Mouse (Mus musculus): Measurements from ENCODE around the gene Xlr5b. TPM values are rescaled to one million over a fixed set of nuclear protein-coding genes. Genes with fewer than 3 reads are reported as not detected.
"Not testable (repeated sequence)": the region's sequence is repeated elsewhere in the genome, so short reads cannot be mapped to it uniquely, and the experiment has no call there.

The Xlr5b gene
- not detected in 2 replicates for total RNA-seq (2014; rRNA removed)
- polyA plus RNA-seq (2015; fragmentation: Nextera tagmentation; extraction: Ambion mirVana) = not detected in 2 replicates

- H3K4me1 ChIP-seq (ENCODE audit: insufficient read depth, low read length); DNase-seq (ENCODE audit: low spot score); H3K27me3 ChIP-seq (ENCODE audit: insufficient read depth, low read length); H3K36me3 ChIP-seq (ENCODE audit: insufficient read depth, low read length); H3K4me2 ChIP-seq (ENCODE audit: low read depth, low read length, poor library complexity, severe bottlenecking); H3K27ac ChIP-seq (ENCODE audit: low read depth, low read length); H3K9me3 ChIP-seq (ENCODE audit: low read length); H3K4me3 ChIP-seq (ENCODE audit: low read depth, low read length); ATAC-seq (ENCODE audit: low FRiP score); H3K9ac ChIP-seq (replicated peaks; ENCODE audit: low read length, poor library complexity, severe bottlenecking): not testable (repeated sequence)
- WGBS = no CpG with 5 or more reads among the region's 20 CpGs
Measured at GRCm38 (mm10) chrX:73148496-73148895, at the start of gene Xlr5b. Xlr5b (plus strand) TSS chrX:73148796.

GRCm38 (mm10) chrX:73116747-73117146 is 31.8 kb upstream of the Xlr5b start, which contains the start of gene Gm14685:
Gm14685 (plus strand) TSS chrX:73117047.
- not testable (repeated sequence) for H3K27ac ChIP-seq (ENCODE audit: low read depth, low read length); H3K4me3 ChIP-seq (ENCODE audit: low read depth, low read length); H3K4me2 ChIP-seq (ENCODE audit: low read depth, low read length, poor library complexity, severe bottlenecking); ATAC-seq (ENCODE audit: low FRiP score); DNase-seq (ENCODE audit: low spot score); H3K36me3 ChIP-seq (ENCODE audit: insufficient read depth, low read length); H3K4me1 ChIP-seq (ENCODE audit: insufficient read depth, low read length); H3K9me3 ChIP-seq (ENCODE audit: low read length); H3K9ac ChIP-seq (replicated peaks; ENCODE audit: low read length, poor library complexity, severe bottlenecking); H3K27me3 ChIP-seq (ENCODE audit: insufficient read depth, low read length)
- no CpG with 5 or more reads among the region's 7 CpGs for WGBS

DNA sequence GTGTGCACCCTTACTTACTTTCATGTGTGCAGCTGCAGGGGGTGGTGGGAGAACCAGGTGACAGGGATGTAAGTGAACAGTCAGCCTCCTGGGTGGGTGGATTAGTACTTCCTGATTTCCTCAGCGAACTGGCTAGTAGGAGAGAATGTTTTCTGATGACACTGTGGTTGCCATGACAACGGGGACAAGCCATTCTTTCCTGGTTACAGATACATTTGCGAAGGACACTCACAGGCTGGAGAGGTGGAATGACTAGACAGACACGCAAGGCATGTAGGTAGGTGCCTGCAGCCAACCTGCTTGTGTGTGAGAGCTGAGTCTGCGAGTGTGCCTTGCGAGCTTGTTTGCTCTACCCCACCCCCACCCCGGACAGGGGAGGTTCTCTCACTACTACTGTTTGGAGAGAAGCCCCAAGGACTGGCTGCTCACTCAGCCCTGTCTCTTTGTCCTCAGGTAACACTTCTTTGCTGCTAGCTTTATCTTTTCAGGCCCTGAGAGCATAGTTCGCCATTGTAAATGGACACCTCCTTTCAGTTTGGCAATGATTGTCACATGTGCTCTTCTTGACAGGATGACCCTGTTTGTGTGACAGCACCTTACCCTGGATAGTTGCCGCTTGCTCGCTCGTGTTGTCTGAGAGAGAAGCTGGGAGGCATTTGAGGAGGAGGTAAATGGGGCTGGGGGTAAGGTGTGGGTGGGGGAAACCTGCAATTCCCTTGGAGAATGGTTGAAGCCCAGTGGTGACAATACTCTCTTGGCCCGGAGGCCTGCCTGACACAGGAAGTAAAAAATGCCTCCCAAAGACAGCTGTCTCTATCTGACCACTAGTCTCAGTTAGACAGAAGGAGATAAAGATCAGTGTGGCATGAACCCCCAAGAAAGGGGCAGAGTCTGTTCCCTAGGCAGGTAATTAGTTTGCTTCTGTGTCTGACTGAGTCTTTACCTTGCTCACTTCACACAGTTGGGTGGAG is 25.5 kb upstream of the Xlr5b start:
- H3K36me3 ChIP-seq (ENCODE audit: insufficient read depth, low read length); H3K4me1 ChIP-seq (ENCODE audit: insufficient read depth, low read length); H3K9me3 ChIP-seq (ENCODE audit: low read length); H3K27ac ChIP-seq (ENCODE audit: low read depth, low read length); H3K4me2 ChIP-seq (ENCODE audit: low read depth, low read length, poor library complexity, severe bottlenecking); H3K4me3 ChIP-seq (ENCODE audit: low read depth, low read length); DNase-seq (ENCODE audit: low spot score); H3K27me3 ChIP-seq (ENCODE audit: insufficient read depth, low read length); H3K9ac ChIP-seq (replicated peaks; ENCODE audit: low read length, poor library complexity, severe bottlenecking): not testable (repeated sequence)
- no CpG with 5 or more reads among the region's 12 CpGs for WGBS
- peak; percentile 91 for ATAC-seq (ENCODE audit: low FRiP score)

DNA sequence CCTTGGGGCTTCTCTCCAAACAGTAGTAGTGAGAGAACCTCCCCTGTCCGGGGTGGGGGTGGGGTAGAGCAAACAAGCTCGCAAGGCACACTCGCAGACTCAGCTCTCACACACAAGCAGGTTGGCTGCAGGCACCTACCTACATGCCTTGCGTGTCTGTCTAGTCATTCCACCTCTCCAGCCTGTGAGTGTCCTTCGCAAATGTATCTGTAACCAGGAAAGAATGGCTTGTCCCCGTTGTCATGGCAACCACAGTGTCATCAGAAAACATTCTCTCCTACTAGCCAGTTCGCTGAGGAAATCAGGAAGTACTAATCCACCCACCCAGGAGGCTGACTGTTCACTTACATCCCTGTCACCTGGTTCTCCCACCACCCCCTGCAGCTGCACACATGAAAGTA is 5.4 kb upstream of the Xlr5b start:
- not testable (repeated sequence) for H3K4me2 ChIP-seq (ENCODE audit: low read depth, low read length, poor library complexity, severe bottlenecking); H3K27me3 ChIP-seq (ENCODE audit: insufficient read depth, low read length); H3K9ac ChIP-seq (replicated peaks; ENCODE audit: low read length, poor library complexity, severe bottlenecking); H3K36me3 ChIP-seq (ENCODE audit: insufficient read depth, low read length); H3K4me1 ChIP-seq (ENCODE audit: insufficient read depth, low read length); H3K4me3 ChIP-seq (ENCODE audit: low read depth, low read length); H3K27ac ChIP-seq (ENCODE audit: low read depth, low read length); DNase-seq (ENCODE audit: low spot score); H3K9me3 ChIP-seq (ENCODE audit: low read length)
- no CpG with 5 or more reads among the region's 7 CpGs for WGBS
- ATAC-seq (ENCODE audit: low FRiP score) = peak; percentile 86

DNA sequence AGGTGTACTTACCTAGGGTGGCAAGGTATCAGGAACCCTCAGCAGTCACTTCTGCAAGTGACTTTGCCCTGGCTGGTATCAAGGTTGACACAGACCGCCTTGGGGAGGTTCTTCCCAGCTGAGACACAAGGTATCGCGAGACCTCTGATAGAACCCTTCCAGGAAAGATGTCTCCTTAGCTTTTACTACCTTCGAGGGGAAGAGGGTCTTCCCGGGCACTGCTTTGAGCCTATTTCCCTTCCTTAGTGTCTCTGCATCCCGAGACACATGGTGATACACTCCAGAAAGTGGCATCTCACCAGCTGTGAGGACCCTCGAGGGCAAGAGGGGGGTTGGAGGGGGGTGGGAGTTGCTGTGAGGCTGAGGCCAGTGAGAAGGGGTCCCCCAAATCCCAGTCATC is 754 bp downstream of the Xlr5b start, which contains the start of gene DXBay18:
Gene DXBay18 (minus strand): TSS at position 101 of the 400 bp plus-strand sequence.
- not testable (repeated sequence) for H3K36me3 ChIP-seq (ENCODE audit: insufficient read depth, low read length); H3K4me1 ChIP-seq (ENCODE audit: insufficient read depth, low read length); H3K4me3 ChIP-seq (ENCODE audit: low read depth, low read length); H3K27ac ChIP-seq (ENCODE audit: low read depth, low read length); H3K9ac ChIP-seq (replicated peaks; ENCODE audit: low read length, poor library complexity, severe bottlenecking); H3K9me3 ChIP-seq (ENCODE audit: low read length); ATAC-seq (ENCODE audit: low FRiP score); H3K27me3 ChIP-seq (ENCODE audit: insufficient read depth, low read length); DNase-seq (ENCODE audit: low spot score); H3K4me2 ChIP-seq (ENCODE audit: low read depth, low read length, poor library complexity, severe bottlenecking)
- no CpG with 5 or more reads among the region's 7 CpGs for WGBS

DNA sequence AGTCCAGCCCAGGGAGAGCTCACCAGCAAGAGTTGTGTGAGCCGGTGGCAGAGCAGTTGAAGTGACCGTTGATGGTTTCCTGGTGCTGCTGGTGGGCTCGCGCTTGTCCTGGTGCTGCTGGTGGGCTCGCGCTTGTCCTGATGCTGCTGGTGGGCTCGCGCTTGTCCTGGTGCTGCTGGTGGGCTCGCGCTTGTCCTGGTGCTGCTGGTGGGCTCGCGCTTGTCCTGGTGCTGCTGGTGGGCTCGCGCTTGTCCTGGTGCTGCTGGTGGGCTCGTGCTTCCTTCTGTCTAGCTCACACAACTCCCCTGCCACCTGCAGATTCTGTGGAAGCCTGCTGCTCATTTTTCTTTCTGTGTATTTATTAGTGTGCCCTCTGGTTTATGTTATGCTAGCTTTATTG is 28.3 kb downstream of the Xlr5b start, which contains the start of gene Spin2d:
Gene Spin2d (minus strand): TSS at position 101 of the 400 bp plus-strand sequence.
- H3K9me3 ChIP-seq (ENCODE audit: low read length); H3K36me3 ChIP-seq (ENCODE audit: insufficient read depth, low read length); ATAC-seq (ENCODE audit: low FRiP score); H3K9ac ChIP-seq (replicated peaks; ENCODE audit: low read length, poor library complexity, severe bottlenecking); H3K4me2 ChIP-seq (ENCODE audit: low read depth, low read length, poor library complexity, severe bottlenecking); H3K27ac ChIP-seq (ENCODE audit: low read depth, low read length); H3K4me1 ChIP-seq (ENCODE audit: insufficient read depth, low read length); DNase-seq (ENCODE audit: low spot score); H3K27me3 ChIP-seq (ENCODE audit: insufficient read depth, low read length); H3K4me3 ChIP-seq (ENCODE audit: low read depth, low read length): not testable (repeated sequence)
- WGBS = 60% methylated on average over 2 of the region's 15 CpGs

- H3K9me3 ChIP-seq (ENCODE audit: low read length); H3K36me3 ChIP-seq (ENCODE audit: insufficient read depth, low read length); H3K4me1 ChIP-seq (ENCODE audit: insufficient read depth, low read length); H3K27ac ChIP-seq (ENCODE audit: low read depth, low read length); ATAC-seq (ENCODE audit: low FRiP score); H3K9ac ChIP-seq (replicated peaks; ENCODE audit: low read length, poor library complexity, severe bottlenecking); H3K4me3 ChIP-seq (ENCODE audit: low read depth, low read length); H3K27me3 ChIP-seq (ENCODE audit: insufficient read depth, low read length); H3K4me2 ChIP-seq (ENCODE audit: low read depth, low read length, poor library complexity, severe bottlenecking): not testable (repeated sequence)
- peak; percentile 0 for DNase-seq (ENCODE audit: low spot score)
- 85% methylated on average over 12 of the region's 12 CpGs for WGBS
Measured at GRCm38 (mm10) chrX:73191934-73192333, 43.3 kb downstream of the Xlr5b start, which contains the start of gene Xlr3b. Xlr3b (plus strand) TSS chrX:73192207.
